Mouse (Mus musculus) lung, adult 2 months (tissue): ENCODE measurements around the gene Olfr558.

ENCODE experiments used
- CTCF ChIP-seq: fragments of 200-500 bp; IDR thresholded peaks from 2 replicates; pipeline ENCODE4 v1.5.1; 2011; ENCODE audit warnings: mild to moderate bottlenecking, low read length, control low read depth; ENCODE audit not compliant: insufficient read depth
- POLR2A ChIP-seq: fragments of 200-500 bp; IDR thresholded peaks from 2 replicates; pipeline ENCODE4 v1.6.1; 2011; ENCODE audit warnings: low read depth, mild to moderate bottlenecking, control low read depth, low read length, borderline replicate concordance; ENCODE audit errors: extremely low read depth

DNA sequence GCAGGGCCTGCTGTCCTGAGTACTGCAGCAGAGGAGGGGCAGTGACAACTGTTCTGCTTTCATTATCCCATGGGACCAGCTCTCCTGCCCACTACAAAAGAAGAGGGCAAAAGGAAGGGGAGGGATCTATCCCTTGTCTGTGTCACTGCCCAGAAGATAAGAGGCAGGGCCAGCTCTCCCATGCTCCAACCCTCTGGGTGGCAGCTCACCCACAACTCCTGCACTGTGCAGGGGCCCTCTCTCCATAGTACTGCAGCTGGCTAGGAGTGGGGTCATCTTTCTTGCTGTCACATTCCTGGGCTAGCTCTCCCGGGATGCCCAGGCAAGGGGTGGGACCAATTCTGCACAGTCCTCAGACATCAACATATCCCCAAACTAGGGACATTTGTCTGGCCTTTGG is 31.8 kb downstream of the Olfr558 start:
- no peak for TF ChIP-seq POLR2A
- TF ChIP-seq CTCF, result no peak
